Mouse (Mus musculus) CD4-positive, CD25-positive, alpha-beta regulatory T cell, adult 4 months (primary cell): ENCODE measurements around the gene Prl7a1. TPM values are rescaled to one million over a fixed set of nuclear protein-coding genes. Genes with fewer than 3 reads are reported as not detected.

Source experiments
- ATAC-seq: one replicate; pipeline ENCODE4 v1.8.0; 2017
- polyA plus RNA-seq, 2 experiments: library from polyadenylated mRNA; unstranded; fragments of 100-300 nt; shearing (Covaris generic); gene quantifications; one replicate each; pipeline ENCODE4 v1.2.1; 2017

Gene Prl7a1
- polyA plus RNA-seq, result not detected

DNA sequence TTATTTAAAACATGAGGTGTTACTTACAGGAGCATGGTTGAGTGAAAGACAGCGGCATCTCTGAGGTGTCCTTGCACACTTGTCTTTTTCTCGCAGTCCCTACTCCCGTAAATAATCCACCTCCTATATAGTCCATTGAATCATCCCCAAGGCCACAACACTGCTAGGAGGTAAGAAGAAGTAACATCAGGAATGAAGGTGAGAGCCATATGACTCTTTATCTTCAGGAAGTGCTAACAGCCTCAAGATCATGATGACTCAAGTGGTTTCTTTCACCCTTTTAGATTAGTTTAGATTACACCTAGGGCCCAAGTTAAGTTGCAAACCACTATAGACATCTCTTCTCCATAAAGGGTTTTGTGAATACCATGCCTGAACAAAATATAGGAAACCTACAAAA, at the start of gene Prl7a1:
Prl7a1 (minus strand) TSS at position 101 of the 400 bp plus-strand sequence.
- ATAC-seq, result no peak

DNA sequence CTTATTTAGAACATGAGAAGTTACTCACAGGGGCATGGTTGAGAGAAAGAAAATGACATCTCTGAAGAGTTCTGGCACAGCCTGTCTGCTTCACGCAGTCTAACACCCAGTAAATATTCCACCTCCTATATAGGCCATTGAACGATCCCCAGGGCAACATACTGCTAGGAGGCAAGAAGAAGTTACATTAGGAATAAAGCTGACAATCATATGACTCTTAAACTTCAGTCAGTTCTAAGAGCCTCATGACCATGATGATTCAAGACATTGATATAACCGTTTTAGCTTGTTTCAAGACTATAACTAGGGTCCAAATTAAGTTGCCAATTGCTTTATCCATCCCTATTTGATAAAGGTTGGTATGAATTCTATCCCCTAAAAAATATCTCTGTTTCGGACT, 25.6 kb upstream of the Prl7a1 start, which contains the start of gene Prl7a2:
Prl7a2 (minus strand) TSS at position 101 of the 400 bp plus-strand sequence.
- ATAC-seq, result no peak

DNA sequence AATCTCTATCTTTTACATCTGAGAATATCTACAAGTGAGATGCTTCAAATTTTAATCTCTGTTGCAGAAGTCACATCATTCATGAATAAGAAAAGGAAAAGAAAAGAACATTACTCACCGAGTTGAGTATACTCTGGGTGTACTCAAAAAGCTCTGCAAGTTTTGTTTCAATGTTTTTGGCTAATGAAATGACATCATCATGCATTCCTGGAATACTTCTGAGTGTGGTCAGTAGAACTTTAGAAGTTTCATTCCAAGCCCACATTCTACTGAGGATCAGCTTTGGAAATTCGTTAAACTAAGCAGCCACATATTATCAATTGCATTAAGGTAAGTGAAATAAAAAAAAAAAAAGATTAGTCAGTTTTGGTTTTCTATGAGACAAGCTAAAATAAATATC, 18.5 kb upstream of the Prl7a1 start:
- ATAC-seq, result no peak

DNA sequence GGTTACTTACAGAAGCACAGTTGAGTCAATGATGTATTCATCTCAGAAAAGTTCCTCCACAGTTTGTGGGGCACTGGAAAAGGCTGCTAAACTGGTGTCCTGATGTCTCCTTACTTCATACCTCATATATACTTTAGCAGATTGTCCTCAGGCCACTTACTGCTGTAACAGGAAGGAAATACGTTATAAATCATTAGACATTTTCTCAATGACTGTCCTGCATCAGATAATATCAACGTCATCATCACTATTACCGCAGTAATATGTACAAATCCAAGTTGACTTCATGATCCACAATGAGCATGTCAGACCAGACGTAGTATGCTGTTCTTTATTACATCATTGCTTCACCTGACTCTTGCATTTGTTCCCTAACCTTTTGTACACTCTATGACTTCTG, 31.8 kb downstream of the Prl7a1 start, which contains the start of gene Prl7b1:
Prl7b1 (minus strand) TSS at position 101 of the 400 bp plus-strand sequence.
- ATAC-seq, result no peak

Other genes starting within 250 kb of the Prl7a1 start
- gene Prl8a6, start 203.8 kb downstream of the Prl7a1 start, polyA plus RNA-seq, result not detected
- not detected for gene Prl8a8, start 129.3 kb downstream of the Prl7a1 start, polyA plus RNA-seq
- not detected for gene Prl8a9, start 77.9 kb downstream of the Prl7a1 start, polyA plus RNA-seq
- gene Prl8a1, start 60.3 kb downstream of the Prl7a1 start, polyA plus RNA-seq, result not detected
- gene Prl7b1, start 31.9 kb downstream of the Prl7a1 start, polyA plus RNA-seq, result not detected
- not detected for gene Prl7a2, start 25.5 kb upstream of the Prl7a1 start, polyA plus RNA-seq
- not detected for gene Prl7d1, start 74.2 kb upstream of the Prl7a1 start, polyA plus RNA-seq
- gene Prl7c1, start 138.3 kb upstream of the Prl7a1 start, polyA plus RNA-seq, result not detected
- gene Prl2a1, start 159.2 kb upstream of the Prl7a1 start, polyA plus RNA-seq, result not detected
- not detected for gene Prl2c1, start 206.8 kb upstream of the Prl7a1 start, polyA plus RNA-seq